ENCODE assay signal across 25 mouse cellular contexts in genomic region chr14:48376112-48376511, GRCm38 (mm10).
DNase-seq lines count a peak whose midpoint lies in the region; ATAC-seq and TF ChIP-seq lines count a peak whose summit lies in the region.
"Had no signal": no experiment of that assay in that cellular context is flagged by ENCODE, and none has a peak within 500 bp of the region (broad histone marks: within the 10 kb centered on the region; RNA-seq: fewer than 3 reads in every experiment).

No protein-coding gene starts in this region.

- WGBS in midbrain, embryonic 10.5 days = 34% methylated on average over 5 of the region's 5 CpGs
- 31% methylated on average over 5 of the region's 5 CpGs for WGBS in midbrain, embryonic 11.5 days
- WGBS in thymus, adult 2 months = 29% methylated on average over 5 of the region's 5 CpGs
- WGBS in cerebellum, adult 2 months = 44% methylated on average over 5 of the region's 5 CpGs

- TF ChIP-seq POLR2A in thymus, adult 2 months (IDR thresholded peaks at IDR 0.05; ENCODE audit: control insufficient read depth, extremely low read depth, insufficient read depth, low read length, poor library complexity) = no peak
- TF ChIP-seq POLR2A in cerebellum, adult 2 months (IDR thresholded peaks at IDR 0.05; ENCODE audit: borderline replicate concordance, insufficient read depth, low read length) = no peak

- no peak overlapping the region for H3K9ac ChIP-seq in midbrain, embryonic 11.5 days (ENCODE audit: low read length)
- H3K9ac ChIP-seq: forebrain, embryonic 12.5 days; liver, postnatal 0 days; neural tube, embryonic 15.5 days; stomach, embryonic 15.5 days had no signal

- no peaks in the 10 kb centered on the region for H3K36me3 ChIP-seq in midbrain, embryonic 10.5 days
- H3K36me3 ChIP-seq in midbrain, embryonic 11.5 days (ENCODE audit: control insufficient read depth, insufficient read depth, low read length) = no peaks in the 10 kb centered on the region
- H3K36me3 ChIP-seq in thymus, adult 2 months (ENCODE audit: control insufficient read depth, insufficient read depth, low read length) = no peaks in the 10 kb centered on the region
- H3K36me3 ChIP-seq: embryonic facial prominence, embryonic 10.5 days; forebrain, embryonic 12.5 days; heart, embryonic 10.5 days; hindbrain, embryonic 10.5 days; neural tube, embryonic 15.5 days; stomach, embryonic 15.5 days had no signal

- no peak for ATAC-seq in midbrain, embryonic 11.5 days (ENCODE audit: low FRiP score)
- ATAC-seq: liver, postnatal 0 days had no signal

- peaks cover 21% of the 10 kb centered on the region for H3K4me1 ChIP-seq in midbrain, embryonic 10.5 days
- H3K4me1 ChIP-seq in midbrain, embryonic 11.5 days (ENCODE audit: control insufficient read depth, insufficient read depth, low read length) = peaks cover 3% of the 10 kb centered on the region; the same call in 1 of the 2 replicates
- peaks cover 7% of the 10 kb centered on the region for H3K4me1 ChIP-seq in thymus, adult 2 months (replicated peaks; ENCODE audit: control insufficient read depth, insufficient read depth, low read length)
- H3K4me1 ChIP-seq in cerebellum, adult 2 months (ENCODE audit: control insufficient read depth, insufficient read depth, low read length) = no peaks in the 10 kb centered on the region
- H3K4me1 ChIP-seq: heart, embryonic 10.5 days; hindbrain, embryonic 10.5 days; neural tube, embryonic 15.5 days; stomach, embryonic 15.5 days had no signal

- no peak for DNase-seq in midbrain, embryonic 10.5 days (ENCODE audit: low spot score)
- no peak for DNase-seq in midbrain, embryonic 11.5 days (ENCODE audit: low spot score, missing footprints)
- DNase-seq in induced T-regulatory cell, adult 2 months (ENCODE audit: low read depth) = peak; percentile 26
- DNase-seq in thymus, adult 2 months = peak; percentile 36
- no peak for DNase-seq in natural killer cell, adult 2 months (ENCODE audit: low spot score in 2 of 2)
- DNase-seq in layer of hippocampus, postnatal 10 days (ENCODE audit: low spot score in 2 of 2) = no peak
- no peak for DNase-seq in frontal cortex, adult 2 months (ENCODE audit: extremely low spot score in 1 of 2, low spot score in 1 of 2)
- no peak for DNase-seq in cerebellum, adult 2 months
- DNase-seq: adrenal gland, postnatal 14 days; cerebellum, adult 11 months; gastrocnemius, postnatal 36 days; kidney, adult 8-10 months; kidney, postnatal 14 days; left cerebral cortex, postnatal 4 days; liver, postnatal 0 days; lung, postnatal 10 days; right cerebral cortex, postnatal 14 days; spleen, adult 18-20 months had no signal

- no peak overlapping the region for H3K4me2 ChIP-seq in midbrain, embryonic 11.5 days
- H3K4me2 ChIP-seq: forebrain, embryonic 12.5 days; neural tube, embryonic 15.5 days; stomach, embryonic 15.5 days had no signal

- peak overlapping the region; percentile 13; the same call in 1 of the 2 replicates for H3K27ac ChIP-seq in midbrain, embryonic 10.5 days (replicated peaks)
- H3K27ac ChIP-seq in midbrain, embryonic 11.5 days (ENCODE audit: low read depth, low read length) = no peak overlapping the region
- no peak overlapping the region for H3K27ac ChIP-seq in thymus, adult 2 months (ENCODE audit: control insufficient read depth, insufficient read depth, low read length)
- no peak overlapping the region for H3K27ac ChIP-seq in cerebellum, adult 2 months (ENCODE audit: insufficient read depth, low read length)
- H3K27ac ChIP-seq: embryonic facial prominence, embryonic 10.5 days; forebrain, embryonic 12.5 days; heart, embryonic 10.5 days; hindbrain, embryonic 10.5 days; layer of hippocampus, adult 2 months; neural tube, embryonic 15.5 days; stomach, embryonic 15.5 days had no signal

- no peak overlapping the region for H3K4me3 ChIP-seq in midbrain, embryonic 10.5 days
- H3K4me3 ChIP-seq in midbrain, embryonic 11.5 days (ENCODE audit: low read depth, low read length) = no peak overlapping the region
- H3K4me3 ChIP-seq in thymus, adult 2 months (ENCODE audit: control insufficient read depth, insufficient read depth, low read length) = no peak overlapping the region
- no peak overlapping the region for H3K4me3 ChIP-seq in cerebellum, adult 2 months (replicated peaks; ENCODE audit: insufficient read depth, low read depth, low read length)
- H3K4me3 ChIP-seq: embryonic facial prominence, embryonic 10.5 days; forebrain, embryonic 12.5 days; heart, embryonic 10.5 days; hindbrain, embryonic 10.5 days; layer of hippocampus, adult 2 months; neural tube, embryonic 15.5 days; stomach, embryonic 15.5 days had no signal

- no peaks in the 10 kb centered on the region for H3K27me3 ChIP-seq in midbrain, embryonic 10.5 days (ENCODE audit: low read depth, poor library complexity, severe bottlenecking)
- H3K27me3 ChIP-seq in midbrain, embryonic 11.5 days (ENCODE audit: control insufficient read depth, insufficient read depth, low read length) = no peaks in the 10 kb centered on the region
- H3K27me3 ChIP-seq in thymus, adult 2 months (ENCODE audit: control insufficient read depth, insufficient read depth, low read length) = no peaks in the 10 kb centered on the region
- H3K27me3 ChIP-seq in cerebellum, adult 2 months (ENCODE audit: control insufficient read depth, insufficient read depth, low read length) = no peaks in the 10 kb centered on the region
- H3K27me3 ChIP-seq: neural tube, embryonic 15.5 days; stomach, embryonic 15.5 days had no signal

- TF ChIP-seq CTCF in thymus, adult 2 months (IDR thresholded peaks at IDR 0.05; ENCODE audit: borderline replicate concordance, control insufficient read depth, extremely low read depth, insufficient read depth, low read length, poor library complexity) = no peak
- no peak for TF ChIP-seq CTCF in cerebellum, adult 2 months (IDR thresholded peaks at IDR 0.05; ENCODE audit: borderline replicate concordance, insufficient read depth, low read depth, low read length)

- no peaks in the 10 kb centered on the region for H3K9me3 ChIP-seq in midbrain, embryonic 10.5 days (replicated peaks)
- H3K9me3 ChIP-seq in midbrain, embryonic 11.5 days (ENCODE audit: control insufficient read depth, low read length) = no peaks in the 10 kb centered on the region
- H3K9me3 ChIP-seq: embryonic facial prominence, embryonic 10.5 days; forebrain, embryonic 12.5 days; heart, embryonic 10.5 days; hindbrain, embryonic 10.5 days; neural tube, embryonic 15.5 days; stomach, embryonic 15.5 days had no signal

Comparison
In these comparisons a context has a peak if more than half of its experiments do, and no peak if none do; other contexts are left out.
1. DNase-seq: peak in induced T-regulatory cell, adult 2 months (single experiment) and thymus, adult 2 months (single experiment); none in midbrain, embryonic 10.5 days (single experiment), midbrain, embryonic 11.5 days (single experiment), natural killer cell, adult 2 months (0 of 2), layer of hippocampus, postnatal 10 days (0 of 2), frontal cortex, adult 2 months (0 of 2) and cerebellum, adult 2 months (0 of 2).